Mouse (Mus musculus) E14TG2a.4 (cell line): ENCODE data around the gene Adamts18.

ENCODE experiments used
- CTCF ChIP-seq: conservative IDR thresholded peaks from 2 replicates; pipeline ENCODE4 v1.5.1; 2014; ENCODE audit warnings: low read length
- NANOG ChIP-seq: IDR thresholded peaks from 2 replicates; pipeline ENCODE4 v1.6.1; 2014; ENCODE audit warnings: borderline replicate concordance, low read length, mixed read lengths
- POU5F1 ChIP-seq: IDR thresholded peaks from 2 replicates; pipeline ENCODE4 v1.6.1; 2014; ENCODE audit warnings: low read length, borderline replicate concordance

GRCm38 (mm10) chr8:113672599-113673255, 175.8 kb downstream of the Adamts18 start:
- no peak for TF ChIP-seq NANOG
- TF ChIP-seq CTCF: no peak
- TF ChIP-seq POU5F1: no peak
